Mouse (Mus musculus) MEL (cell line): ENCODE results near the gene Actr1a. TPM values are rescaled to one million over a fixed set of nuclear protein-coding genes. Genes with fewer than 3 reads are reported as not detected.

Experiments used
- DNase-seq: peaks from one replicate; pipeline ENCODE4 v3.0.0; 2011; ENCODE audit warnings: low read depth, low spot score
- H3K27ac ChIP-seq: 2 replicates; pipeline ENCODE4 v1.5.1; 2012; ENCODE audit warnings: low read depth, mild to moderate bottlenecking, control low read depth, low read length, moderate library complexity; ENCODE audit not compliant: control insufficient read depth
- H3K27me3 ChIP-seq, 2 experiments: fragments of 150-350 bp in 1 of 2; sonication (generic) in 1 of 2; 2 replicates each; pipeline ENCODE4 v1.6.1; 2012; ENCODE audit warnings: low read length in 2 of 2, mild to moderate bottlenecking in 2 of 2, improper control_type of control experiment in 1 of 2, moderate library complexity in 1 of 2; ENCODE audit not compliant: insufficient read depth in 2 of 2, control insufficient read depth in 1 of 2
- H3K36me3 ChIP-seq, 2 experiments: 2 replicates each; pipeline ENCODE4 v1.6.1; 2012 to 2014; ENCODE audit warnings: low read length in 2 of 2, improper control_type of control experiment in 1 of 2, inconsistent platforms in 1 of 2, mild to moderate bottlenecking in 1 of 2; ENCODE audit not compliant: insufficient read depth in 2 of 2, control insufficient read depth in 1 of 2
- H3K4me1 ChIP-seq, 2 experiments: fragments of 150-350 bp in 1 of 2; sonication (generic) in 1 of 2; 2 replicates each; pipeline ENCODE4 v1.6.1; 2012; ENCODE audit warnings: low read length in 2 of 2, improper control_type of control experiment in 1 of 2, mild to moderate bottlenecking in 1 of 2; ENCODE audit not compliant: insufficient read depth in 2 of 2, control insufficient read depth in 1 of 2
- H3K4me3 ChIP-seq, 2 experiments: fragments of 150-350 bp in 1 of 2; sonication (generic) in 1 of 2; 2 replicates each; pipeline ENCODE4 v1.5.1; 2012; ENCODE audit warnings: low read depth in 2 of 2, low read length in 2 of 2, mild to moderate bottlenecking in 2 of 2, moderate library complexity in 2 of 2, control low read depth in 1 of 2, improper control_type of control experiment in 1 of 2; ENCODE audit not compliant: control insufficient read depth in 1 of 2, insufficient read depth in 1 of 2
- H3K79me2 ChIP-seq: 2 replicates; pipeline ENCODE4 v1.6.1; 2012; ENCODE audit warnings: mild to moderate bottlenecking, low read length, moderate library complexity; ENCODE audit not compliant: control insufficient read depth, poor library complexity, insufficient read depth
- H3K9ac ChIP-seq: 2 replicates; pipeline ENCODE4 v1.6.1; 2012; ENCODE audit warnings: low read depth, mild to moderate bottlenecking, control low read depth, low read length, moderate library complexity; ENCODE audit not compliant: control insufficient read depth, poor library complexity, severe bottlenecking
- H3K9me3 ChIP-seq: fragments of 150-350 bp; sonication (generic); replicated peaks from 2 replicates; pipeline ENCODE4 v1.6.1; 2012; ENCODE audit warnings: mild to moderate bottlenecking, low read length, improper control_type of control experiment, moderate library complexity; ENCODE audit not compliant: insufficient read depth
- BHLHE40 ChIP-seq: IDR thresholded peaks from 2 replicates; pipeline ENCODE4 v1.6.1; 2012; ENCODE audit warnings: low read depth, mild to moderate bottlenecking, inconsistent platforms, low read length, improper control_type of control experiment, borderline replicate concordance
- CTCF ChIP-seq, 3 experiments: IDR thresholded peaks in 2 of 3; conservative IDR thresholded peaks in 1 of 3; 2 replicates each; pipeline ENCODE4 v1.5.1; 2011 to 2012; ENCODE audit warnings: low read length in 3 of 3, low read depth in 2 of 3, mild to moderate bottlenecking in 2 of 3, improper control_type of control experiment in 1 of 3, inconsistent platforms in 1 of 3, mixed read lengths in 1 of 3, moderate library complexity in 1 of 3; ENCODE audit not compliant: control insufficient read depth in 1 of 3, insufficient read depth in 1 of 3, poor library complexity in 1 of 3, severe bottlenecking in 1 of 3
- ELF1 ChIP-seq: IDR thresholded peaks from 2 replicates; pipeline ENCODE4 v1.6.1; 2014; ENCODE audit warnings: low read depth, mild to moderate bottlenecking, inconsistent platforms, low read length, improper control_type of control experiment, moderate library complexity
- EP300 ChIP-seq, 2 experiments: IDR thresholded peaks; 2 replicates each; pipeline ENCODE4 v1.6.1; 2011; ENCODE audit warnings: improper control_type of control experiment in 2 of 2, low read length in 2 of 2, low read depth in 1 of 2, mild to moderate bottlenecking in 1 of 2
- ETS1 ChIP-seq: IDR thresholded peaks from 2 replicates; pipeline ENCODE4 v1.6.1; 2012; ENCODE audit warnings: low read depth, mild to moderate bottlenecking, inconsistent platforms, low read length, improper control_type of control experiment, moderate library complexity
- GATA1 ChIP-seq: IDR thresholded peaks from 2 replicates; pipeline ENCODE4 v1.6.1; 2011; ENCODE audit warnings: low read depth, low read length, improper control_type of control experiment
- HCFC1 ChIP-seq: IDR thresholded peaks from 2 replicates; pipeline ENCODE4 v1.6.1; 2012; ENCODE audit warnings: low read depth, mild to moderate bottlenecking, inconsistent platforms, low read length, improper control_type of control experiment, moderate library complexity
- JUND ChIP-seq: IDR thresholded peaks from 2 replicates; pipeline ENCODE4 v1.6.1; 2011; ENCODE audit warnings: low read depth, mild to moderate bottlenecking, improper control_type of control experiment, low read length
- KAT2A ChIP-seq: conservative IDR thresholded peaks from 2 replicates; pipeline ENCODE4 v1.6.1; 2012; ENCODE audit warnings: low read depth, low read length, improper control_type of control experiment, inconsistent platforms
- MAFK ChIP-seq: IDR thresholded peaks from 2 replicates; pipeline ENCODE4 v1.6.1; 2011; ENCODE audit warnings: low read depth, mild to moderate bottlenecking, low read length, improper control_type of control experiment, borderline replicate concordance
- MAX ChIP-seq: IDR thresholded peaks from 2 replicates; pipeline ENCODE4 v1.6.1; 2011; ENCODE audit warnings: low read length, improper control_type of control experiment
- MXI1 ChIP-seq: IDR thresholded peaks from 2 replicates; pipeline ENCODE4 v1.6.1; 2011; ENCODE audit warnings: mild to moderate bottlenecking, low read depth, low read length, improper control_type of control experiment
- NELFE ChIP-seq: IDR thresholded peaks from 2 replicates; pipeline ENCODE4 v1.6.1; 2011; ENCODE audit warnings: low read depth, low read length, improper control_type of control experiment
- POLR2A ChIP-seq, 2 experiments: IDR thresholded peaks; 2 replicates each; pipeline ENCODE4 v1.6.1; 2011 to 2012; ENCODE audit warnings: low read length in 2 of 2, mild to moderate bottlenecking in 2 of 2, control low read depth in 1 of 2, improper control_type of control experiment in 1 of 2, low read depth in 1 of 2, moderate library complexity in 1 of 2; ENCODE audit not compliant: control insufficient read depth in 1 of 2, insufficient read depth in 1 of 2, poor library complexity in 1 of 2
- POLR2AphosphoS2 ChIP-seq: IDR thresholded peaks from 2 replicates; pipeline ENCODE4 v1.6.1; 2011; ENCODE audit warnings: low read length, improper control_type of control experiment
- RAD21 ChIP-seq: IDR thresholded peaks from 2 replicates; pipeline ENCODE4 v1.6.1; 2011; ENCODE audit warnings: mild to moderate bottlenecking, low read depth, low read length, improper control_type of control experiment
- RCOR1 ChIP-seq: IDR thresholded peaks from 2 replicates; pipeline ENCODE4 v1.6.1; 2012; ENCODE audit warnings: low read depth, mild to moderate bottlenecking, inconsistent platforms, low read length, improper control_type of control experiment
- SIN3A ChIP-seq: IDR thresholded peaks from 2 replicates; pipeline ENCODE4 v1.6.1; 2012; ENCODE audit warnings: low read length, improper control_type of control experiment, inconsistent platforms
- SMC3 ChIP-seq: IDR thresholded peaks from 2 replicates; pipeline ENCODE4 v1.6.1; 2011; ENCODE audit warnings: low read depth, low read length, improper control_type of control experiment
- TAL1 ChIP-seq: IDR thresholded peaks from 2 replicates; pipeline ENCODE4 v1.6.1; 2012; ENCODE audit warnings: mild to moderate bottlenecking, inconsistent platforms, low read length, moderate library complexity, mixed read lengths
- TBP ChIP-seq: IDR thresholded peaks from 2 replicates; pipeline ENCODE4 v1.8.0; 2011; ENCODE audit warnings: low read depth, low read length, improper control_type of control experiment
- TCF12 ChIP-seq: IDR thresholded peaks from 2 replicates; pipeline ENCODE4 v1.6.1; 2014; ENCODE audit warnings: low read depth, mild to moderate bottlenecking, inconsistent platforms, low read length, improper control_type of control experiment, moderate library complexity
- UBTF ChIP-seq: IDR thresholded peaks from 2 replicates; pipeline ENCODE4 v1.6.1; 2012; ENCODE audit warnings: low read depth, mild to moderate bottlenecking, inconsistent platforms, low read length, improper control_type of control experiment, moderate library complexity, borderline replicate concordance; ENCODE audit not compliant: insufficient read depth
- USF1 ChIP-seq: IDR thresholded peaks from 2 replicates; pipeline ENCODE4 v1.6.1; 2014; ENCODE audit warnings: low read depth, mild to moderate bottlenecking, inconsistent platforms, low read length, improper control_type of control experiment, moderate library complexity
- ZC3H11A ChIP-seq: IDR thresholded peaks from 2 replicates; pipeline ENCODE4 v1.6.1; 2012; ENCODE audit warnings: low read depth, mild to moderate bottlenecking, inconsistent platforms, low read length, improper control_type of control experiment
- ZNF384 ChIP-seq: IDR thresholded peaks from 2 replicates; pipeline ENCODE4 v1.6.1; 2012; ENCODE audit warnings: low read depth, mild to moderate bottlenecking, inconsistent platforms, low read length, improper control_type of control experiment
- polyA plus RNA-seq, 2 experiments: library from polyadenylated mRNA; stranded (reverse) in 1 of 2; unstranded in 1 of 2; fragments of >175 nt in 1 of 2; fragments of >200 nt in 1 of 2; gene quantifications; 2 replicates each; pipeline versions ENCODE4 v1.2.1 to v1.2.4; 2012; ENCODE audit warnings: low replicate concordance in 2 of 2, low read depth in 1 of 2; ENCODE audit not compliant: insufficient read length in 2 of 2, insufficient read depth in 1 of 2, missing spikeins in 1 of 2
- total RNA-seq: library from RNA; depleted of rRNA; stranded (reverse); fragments of 300-350 nt; gene quantifications from 2 replicates; pipeline ENCODE4 v1.2.3, GENCODE M21; 2012

Gene Actr1a
- total and polyA plus RNA-seq, 3 experiments = 140 to 530 (median 193) TPM

- no peaks in the 10 kb centered on the region for H3K9me3 ChIP-seq
- TF ChIP-seq NELFE (no peak), POLR2A (IDR thresholded peaks at IDR 0.05; ENCODE audit: control insufficient read depth in 1 of 2, insufficient read depth in 1 of 2, low read depth in 1 of 2, low read length in 2 of 2, poor library complexity in 1 of 2) (no peak), ZNF384 (no peak), ETS1 (no peak), JUND (no peak), GATA1 (no peak), POLR2AphosphoS2 (no peak), HCFC1 (no peak), BHLHE40 (no peak)
- TF ChIP-seq, all 39 proteins: peak for 0
- Histone ChIP-seq H3K36me3 (peaks cover 0 to 3% of the 10 kb centered on the region in 2 experiments), H3K27me3 (no peaks in the 10 kb centered on the region), H3K27ac (no peak overlapping the region), H3K79me2 (peaks cover 13% of the 10 kb centered on the region; the same call in 1 of the 2 replicates), H3K4me1 (peaks cover 3% of the 10 kb centered on the region in 2 experiments), H3K9ac (no peak overlapping the region), H3K4me3 (no peak overlapping the region)
- DNase-seq = no peak
Measured at GRCm38 (mm10) chr19:46414486-46414885, 18.9 kb upstream of the Actr1a start.

- Histone ChIP-seq H3K9me3 (no peaks in the 10 kb centered on the region), H3K9ac (no peak overlapping the region), H3K27ac (no peak overlapping the region), H3K4me3 (no peak overlapping the region), H3K36me3 (peaks cover 0 to 7% of the 10 kb centered on the region in 2 experiments), H3K4me1 (peaks cover 5 to 7% of the 10 kb centered on the region in 2 experiments), H3K79me2 (peaks cover 13% of the 10 kb centered on the region; the same call in 1 of the 2 replicates), H3K27me3 (no peaks in the 10 kb centered on the region)
- TF ChIP-seq MXI1 (no peak), TBP (no peak), USF1 (no peak), NELFE (no peak), POLR2A (IDR thresholded peaks at IDR 0.05; ENCODE audit: control insufficient read depth in 1 of 2, insufficient read depth in 1 of 2, low read depth in 1 of 2, low read length in 2 of 2, poor library complexity in 1 of 2) (no peak)
- no peak for DNase-seq
Measured at GRCm38 (mm10) chr19:46413969-46414368, 18.4 kb upstream of the Actr1a start.

- H3K27me3 ChIP-seq = no peaks in the 10 kb centered on the region
- H3K27ac ChIP-seq = no peak overlapping the region
- no peak for DNase-seq
- peaks cover 0 to 8% of the 10 kb centered on the region in 2 experiments for H3K36me3 ChIP-seq
- peaks cover 13% of the 10 kb centered on the region; the same call in 1 of the 2 replicates for H3K79me2 ChIP-seq
- peaks cover 5 to 7% of the 10 kb centered on the region in 2 experiments for H3K4me1 ChIP-seq
- no peaks in the 10 kb centered on the region for H3K9me3 ChIP-seq
- H3K4me3 ChIP-seq = no peak overlapping the region
- no peak overlapping the region for H3K9ac ChIP-seq
- TF ChIP-seq ELF1 (no peak), MAX (no peak), SMC3 (no peak), NELFE (no peak), POLR2AphosphoS2 (no peak), RAD21 (no peak), RCOR1 (no peak), EP300 (IDR thresholded peaks at IDR 0.05; ENCODE audit: low read depth in 1 of 2, low read length in 2 of 2) (no peak), KAT2A (no peak), TCF12 (no peak), MAFK (no peak), UBTF (no peak), BHLHE40 (no peak), SIN3A (no peak), CTCF (IDR thresholded peaks at IDR 0.05 in 2 of 3, conservative IDR thresholded peaks at IDR 0.05 in 1 of 3; ENCODE audit: control insufficient read depth in 1 of 3, insufficient read depth in 1 of 3, low read depth in 2 of 3, low read length in 3 of 3, poor library complexity in 1 of 3, severe bottlenecking in 1 of 3) (no peak), ZC3H11A (no peak), TAL1 (no peak), GATA1 (no peak)
Measured at GRCm38 (mm10) chr19:46412056-46412805, 16.7 kb upstream of the Actr1a start.
